Mouse (Mus musculus): ENCODE data around the gene Nmur2. TPM values are rescaled to one million over a fixed set of nuclear protein-coding genes. Genes with fewer than 3 reads are reported as not detected.

The Nmur2 gene
- total RNA-seq, 1 experiment: not detected

DNA sequence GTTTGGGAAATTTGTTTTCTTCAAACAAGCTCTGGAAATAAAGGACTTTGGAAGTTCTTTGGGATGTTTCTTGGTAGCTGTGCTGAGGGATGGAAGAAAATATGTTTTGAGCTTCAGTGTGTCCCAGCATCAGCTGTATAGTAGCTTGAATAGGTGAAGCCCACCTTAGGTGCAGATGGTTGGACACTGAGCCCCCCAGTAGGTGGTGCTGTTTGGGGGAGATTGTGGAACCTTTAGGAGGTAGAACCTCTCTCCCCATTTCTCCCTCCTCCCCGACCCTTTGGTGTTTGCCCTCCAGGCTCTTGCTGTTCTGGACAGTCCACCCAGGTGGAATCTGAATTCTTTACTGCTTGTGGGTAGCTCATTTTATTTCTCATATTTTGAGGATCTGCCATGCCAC is 48.0 kb downstream of the Nmur2 start:
- Histone ChIP-seq H3K27ac (ENCODE audit: insufficient read depth, low read depth, low read length, poor library complexity, severe bottlenecking) (no peak overlapping the region), H3K4me3 (ENCODE audit: insufficient read depth in 1 of 2, low read depth in 1 of 2, low read length in 2 of 2, poor library complexity in 1 of 2, severe bottlenecking in 1 of 2) (no peak overlapping the region), H3K9ac (ENCODE audit: insufficient read depth, low read depth, low read length, poor library complexity, severe bottlenecking) (no peak overlapping the region), H3K36me3 (ENCODE audit: control insufficient read depth, insufficient read depth, low read length, poor library complexity, severe bottlenecking) (no peaks in the 10 kb centered on the region), H3K9me3 (ENCODE audit: control insufficient read depth, insufficient read depth, low read depth, low read length) (no peaks in the 10 kb centered on the region), H3K4me1 (ENCODE audit: control insufficient read depth in 2 of 2, insufficient read depth in 2 of 2, low read length in 2 of 2, poor library complexity in 1 of 2) (no peaks in the 10 kb centered on the region)
- TF ChIP-seq MAFK (IDR thresholded peaks at IDR 0.05; ENCODE audit: insufficient read depth, low read depth, low read length) (no peak), ZC3H11A (IDR thresholded peaks at IDR 0.05; ENCODE audit: borderline replicate concordance, low read depth, low read length) (no peak), ZNF384 (IDR thresholded peaks at IDR 0.05; ENCODE audit: low read depth, low read length) (no peak), CHD2 (IDR thresholded peaks at IDR 0.05; ENCODE audit: low read depth, low read length) (no peak), HCFC1 (IDR thresholded peaks at IDR 0.05; ENCODE audit: borderline replicate concordance, insufficient read depth, low read length) (no peak)
- no peak for DNase-seq (ENCODE audit: low read depth, low spot score)
- in situ Hi-C loops (cut with MboI; ENCODE audit: low sequenced_read_pairs in 2 of 2, unreplicated experiment in 2 of 2): loop anchor here (10.0 to 25.0 kb wide), 3 partner anchors 198 to 430 kb away; no protein-coding TSS in a partner anchor

DNA sequence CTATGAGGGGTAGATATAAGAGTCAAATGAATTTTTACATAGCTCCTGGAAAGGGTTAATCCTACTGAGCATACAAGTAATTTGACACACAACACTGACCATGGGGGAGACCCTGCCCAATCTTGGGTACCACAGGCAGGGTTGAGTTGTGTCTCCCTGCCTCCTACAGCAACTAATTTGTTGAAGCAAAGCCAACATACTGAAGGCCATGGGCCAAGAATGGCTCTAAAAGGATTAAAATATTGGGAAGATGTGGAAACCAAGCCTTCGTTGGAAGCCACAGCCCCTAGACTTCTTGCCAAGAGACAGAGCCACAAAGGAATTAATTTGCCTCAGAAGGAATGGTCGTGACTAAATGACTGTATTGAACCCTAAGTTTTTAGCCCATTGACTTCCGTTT is 48.7 kb downstream of the Nmur2 start:
- in situ Hi-C loops (cut with MboI; ENCODE audit: low sequenced_read_pairs in 2 of 2, unreplicated experiment in 2 of 2): loop anchor here (10.0 to 25.0 kb wide), 3 partner anchors 197 to 430 kb away; no protein-coding TSS in a partner anchor
- no peak overlapping the region for H3K4me3 ChIP-seq (ENCODE audit: insufficient read depth in 1 of 2, low read depth in 1 of 2, low read length in 2 of 2, poor library complexity in 1 of 2, severe bottlenecking in 1 of 2)
- no peak overlapping the region for H3K27ac ChIP-seq (ENCODE audit: insufficient read depth, low read depth, low read length, poor library complexity, severe bottlenecking)
- DNase-seq (ENCODE audit: low read depth, low spot score): no peak
- no peaks in the 10 kb centered on the region for H3K9me3 ChIP-seq (ENCODE audit: control insufficient read depth, insufficient read depth, low read depth, low read length)
- no peak overlapping the region for H3K9ac ChIP-seq (ENCODE audit: insufficient read depth, low read depth, low read length, poor library complexity, severe bottlenecking)
- no peaks in the 10 kb centered on the region for H3K36me3 ChIP-seq (ENCODE audit: control insufficient read depth, insufficient read depth, low read length, poor library complexity, severe bottlenecking)
- no peaks in the 10 kb centered on the region for H3K4me1 ChIP-seq (ENCODE audit: control insufficient read depth in 2 of 2, insufficient read depth in 2 of 2, low read length in 2 of 2, poor library complexity in 1 of 2)
- no peak for TF ChIP-seq ZC3H11A (IDR thresholded peaks at IDR 0.05; ENCODE audit: borderline replicate concordance, low read depth, low read length)
- no peak for TF ChIP-seq CHD2 (IDR thresholded peaks at IDR 0.05; ENCODE audit: low read depth, low read length)
- no peak for TF ChIP-seq HCFC1 (IDR thresholded peaks at IDR 0.05; ENCODE audit: borderline replicate concordance, insufficient read depth, low read length)
- TF ChIP-seq MAFK (IDR thresholded peaks at IDR 0.05; ENCODE audit: insufficient read depth, low read depth, low read length): no peak
- TF ChIP-seq ZNF384 (IDR thresholded peaks at IDR 0.05; ENCODE audit: low read depth, low read length): no peak

DNA sequence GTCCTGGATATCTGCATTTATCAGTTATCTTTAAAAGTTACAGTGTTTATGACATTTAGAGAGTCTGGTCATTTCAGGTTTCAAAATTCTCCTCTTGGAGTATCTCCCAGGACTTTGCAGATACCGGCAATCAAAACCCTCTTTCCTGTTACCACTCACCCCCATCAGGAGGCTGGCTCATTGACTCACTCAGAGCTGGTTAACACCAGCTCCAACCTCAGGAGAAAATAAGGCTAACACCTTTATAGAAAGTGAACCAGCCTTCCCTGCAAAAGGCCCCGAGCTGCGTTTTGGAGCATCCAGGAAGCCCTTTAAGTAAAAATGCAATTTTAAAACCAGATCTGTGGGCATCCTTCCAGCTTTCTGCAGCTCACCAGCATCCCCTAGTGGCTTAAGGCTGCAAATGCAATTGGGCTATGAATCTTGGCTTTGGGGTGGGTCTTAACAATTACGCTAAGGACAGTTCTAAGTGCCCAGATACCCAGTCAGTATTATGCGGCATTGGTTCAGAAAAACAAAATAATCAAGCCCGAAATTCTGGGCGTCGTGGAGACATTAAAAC is 49.2 kb downstream of the Nmur2 start:
- H3K9me3 ChIP-seq (ENCODE audit: control insufficient read depth, insufficient read depth, low read depth, low read length): no peaks in the 10 kb centered on the region
- in situ Hi-C loops (cut with MboI; ENCODE audit: low sequenced_read_pairs in 2 of 2, unreplicated experiment in 2 of 2): loop anchor here (10.0 to 25.0 kb wide), 3 partner anchors 197 to 429 kb away; no protein-coding TSS in a partner anchor
- peak; percentile 49 for DNase-seq (ENCODE audit: low read depth, low spot score)

DNA sequence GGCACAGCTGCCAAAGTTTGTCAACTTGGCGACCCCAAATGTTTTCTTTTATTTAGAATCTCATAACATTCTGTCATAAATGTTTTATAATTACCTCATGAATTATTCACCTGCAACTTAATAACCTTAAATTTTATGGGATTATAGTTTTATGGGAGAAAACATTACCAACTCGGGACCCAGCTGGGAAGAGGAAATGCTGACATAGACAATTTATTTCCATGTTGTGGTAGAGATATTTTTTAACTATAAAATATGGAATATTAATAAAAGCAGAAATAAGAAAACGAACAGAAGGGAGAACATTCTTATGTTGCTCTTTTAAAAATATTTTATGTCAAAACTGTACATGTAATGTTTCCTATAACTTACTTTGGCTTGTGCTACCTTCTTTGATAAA is 56.2 kb downstream of the Nmur2 start:
- H3K36me3 ChIP-seq (ENCODE audit: control insufficient read depth, insufficient read depth, low read length, poor library complexity, severe bottlenecking): no peaks in the 10 kb centered on the region
- no peaks in the 10 kb centered on the region for H3K9me3 ChIP-seq (ENCODE audit: control insufficient read depth, insufficient read depth, low read depth, low read length)
- no peak for DNase-seq (ENCODE audit: low read depth, low spot score)
- peak; percentile 73 for TF ChIP-seq MAFK (IDR thresholded peaks at IDR 0.05; ENCODE audit: insufficient read depth, low read depth, low read length)
- TF ChIP-seq ZNF384 (IDR thresholded peaks at IDR 0.05; ENCODE audit: low read depth, low read length): no peak
- H3K4me1 ChIP-seq (ENCODE audit: control insufficient read depth in 2 of 2, insufficient read depth in 2 of 2, low read length in 2 of 2, poor library complexity in 1 of 2): no peaks in the 10 kb centered on the region
- H3K9ac ChIP-seq (ENCODE audit: insufficient read depth, low read depth, low read length, poor library complexity, severe bottlenecking): no peak overlapping the region
- no peak overlapping the region for H3K4me3 ChIP-seq (ENCODE audit: insufficient read depth in 1 of 2, low read depth in 1 of 2, low read length in 2 of 2, poor library complexity in 1 of 2, severe bottlenecking in 1 of 2)
- in situ Hi-C loops (cut with MboI; ENCODE audit: low sequenced_read_pairs in 2 of 2, unreplicated experiment in 2 of 2): loop anchor here (25.0 kb wide), 2 partner anchors 397 to 422 kb away; no protein-coding TSS in a partner anchor
- no peak overlapping the region for H3K27ac ChIP-seq (ENCODE audit: insufficient read depth, low read depth, low read length, poor library complexity, severe bottlenecking)

More for the DNA sequence above, 49.2 kb downstream of the Nmur2 start:
- Histone ChIP-seq H3K4me3 (ENCODE audit: insufficient read depth in 1 of 2, low read depth in 1 of 2, low read length in 2 of 2, poor library complexity in 1 of 2, severe bottlenecking in 1 of 2) (no peak overlapping the region), H3K4me1 (ENCODE audit: control insufficient read depth in 2 of 2, insufficient read depth in 2 of 2, low read length in 2 of 2, poor library complexity in 1 of 2) (no peaks in the 10 kb centered on the region), H3K36me3 (ENCODE audit: control insufficient read depth, insufficient read depth, low read length, poor library complexity, severe bottlenecking) (no peaks in the 10 kb centered on the region), H3K27ac (ENCODE audit: insufficient read depth, low read depth, low read length, poor library complexity, severe bottlenecking) (no peak overlapping the region), H3K9ac (ENCODE audit: insufficient read depth, low read depth, low read length, poor library complexity, severe bottlenecking) (no peak overlapping the region)
- TF ChIP-seq ZNF384 (IDR thresholded peaks at IDR 0.05; ENCODE audit: low read depth, low read length) (no peak), MAFK (IDR thresholded peaks at IDR 0.05; ENCODE audit: insufficient read depth, low read depth, low read length) (no peak), HCFC1 (IDR thresholded peaks at IDR 0.05; ENCODE audit: borderline replicate concordance, insufficient read depth, low read length) (no peak), CHD2 (IDR thresholded peaks at IDR 0.05; ENCODE audit: low read depth, low read length) (no peak), ZC3H11A (IDR thresholded peaks at IDR 0.05; ENCODE audit: borderline replicate concordance, low read depth, low read length) (peak; percentile 98)
